Mouse (Mus musculus) stomach, postnatal 0 days (tissue): ENCODE measurements around the gene Rrh. TPM values are rescaled to one million over a fixed set of nuclear protein-coding genes. Genes with fewer than 3 reads are reported as not detected.
A peak's percentile ranks its signal among the peaks of the same experiment; 100 is the strongest.

ENCODE experiments used
- ATAC-seq: fragments of 200-750 bp; cut with Nextera tagmentation; 2 replicates; pipeline ENCODE4 v1.8.0; 2017; ENCODE audit not compliant: low FRiP score, low TSS enrichment
- DNase-seq: peaks from one replicate; pipeline ENCODE4 v3.0.0-alpha.2; 2016; ENCODE audit warnings: low spot score
- H3K27ac ChIP-seq: fragments of 300-500 bp; sonication (generic); replicated peaks from 2 replicates; pipeline ENCODE4 v1.5.1; 2014; ENCODE audit warnings: mild to moderate bottlenecking, control low read depth
- H3K27me3 ChIP-seq: fragments of 300-500 bp; sonication (generic); 2 replicates; pipeline ENCODE4 v1.6.1; 2014; ENCODE audit warnings: low read length; ENCODE audit not compliant: control insufficient read depth, insufficient read depth
- H3K36me3 ChIP-seq: fragments of 300-500 bp; sonication (generic); 2 replicates; pipeline ENCODE4 v1.6.1; 2014; ENCODE audit warnings: low read length, mixed read lengths; ENCODE audit not compliant: control insufficient read depth, insufficient read depth
- H3K4me1 ChIP-seq: fragments of 300-500 bp; sonication (generic); replicated peaks from 2 replicates; pipeline ENCODE4 v1.6.1; 2014; ENCODE audit warnings: antibody characterized with exemption; ENCODE audit not compliant: control insufficient read depth, insufficient read depth
- H3K4me2 ChIP-seq: fragments of 300-500 bp; sonication (generic); replicated peaks from 2 replicates; pipeline ENCODE4 v1.6.1; 2014; ENCODE audit warnings: low read depth, mild to moderate bottlenecking, control low read depth, moderate library complexity
- H3K4me3 ChIP-seq: fragments of 300-500 bp; sonication (generic); 2 replicates; pipeline ENCODE4 v1.5.1; 2014; ENCODE audit warnings: low read depth, low read length, control low read depth
- H3K9ac ChIP-seq: fragments of 300-500 bp; sonication (generic); 2 replicates; pipeline ENCODE4 v1.6.1; 2014; ENCODE audit warnings: mild to moderate bottlenecking, low read length, control low read depth, mixed read lengths
- H3K9me3 ChIP-seq: fragments of 300-500 bp; sonication (generic); 2 replicates; pipeline ENCODE4 v1.6.1; 2016; ENCODE audit warnings: low read length; ENCODE audit not compliant: control insufficient read depth
- CTCF ChIP-seq: IDR thresholded peaks from 2 replicates; pipeline ENCODE4 v1.5.1; 2016; ENCODE audit warnings: antibody characterized with exemption, low read depth, mild to moderate bottlenecking, moderate library complexity
- EP300 ChIP-seq: optimal IDR thresholded peaks from 2 replicates; pipeline ENCODE3; 2016; ENCODE audit warnings: antibody characterized with exemption
- WGBS: fragments of 180-500 bp; shearing (Covaris S2); extraction: QIAGEN DNeasy Blood & Tissue Kit; methylation state at CpG from one replicate; pipeline ENCODE4 v1.1.7; 2014; 5-methylcytosine and 5-hydroxymethylcytosine counted together
- polyA plus RNA-seq: library from polyadenylated mRNA; unstranded; fragments of >200 nt; fragmentation: Nextera tagmentation; extraction: Ambion mirVana; gene quantifications from 2 replicates; pipeline ENCODE4 v1.2.1, GENCODE M21; 2015

Rrh gene
- polyA plus RNA-seq, 1 experiment from 2014 or later, result 0.05 TPM

DNA sequence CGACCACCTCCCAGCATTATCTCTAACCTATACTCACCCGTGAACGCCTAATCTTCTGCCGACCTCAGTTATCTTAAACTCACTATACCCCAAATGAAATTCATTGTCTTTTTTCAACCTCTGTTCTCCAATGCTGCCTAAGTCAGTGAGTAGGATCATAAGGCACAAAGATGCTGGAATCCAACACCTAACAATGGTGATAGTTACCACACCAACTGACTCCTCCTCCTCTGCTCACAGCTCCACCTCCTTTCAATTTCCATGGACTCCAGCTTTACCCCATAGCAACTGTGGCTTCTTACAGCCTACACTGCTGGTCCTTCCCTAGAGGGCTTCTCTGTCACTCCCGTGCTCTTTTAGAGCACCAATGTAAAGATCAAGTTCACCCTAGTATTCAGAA lies 5.3 kb upstream of the Rrh start:
- peaks cover 5% of the 10 kb centered on the region; the same call in 1 of the 2 replicates for H3K36me3 ChIP-seq
- WGBS, result 92% methylated on average over 5 of the region's 5 CpGs
- H3K4me3 ChIP-seq, result no peak overlapping the region
- TF ChIP-seq EP300 (no peak), CTCF (no peak)
- no peak overlapping the region for H3K9ac ChIP-seq
- no peaks in the 10 kb centered on the region for H3K27me3 ChIP-seq
- peaks cover 5% of the 10 kb centered on the region; the same call in 1 of the 2 replicates for H3K4me1 ChIP-seq
- H3K4me2 ChIP-seq, result no peak overlapping the region
- ATAC-seq (no peak), DNase-seq (no peak)
- H3K9me3 ChIP-seq, result no peaks in the 10 kb centered on the region
- no peak overlapping the region for H3K27ac ChIP-seq

DNA sequence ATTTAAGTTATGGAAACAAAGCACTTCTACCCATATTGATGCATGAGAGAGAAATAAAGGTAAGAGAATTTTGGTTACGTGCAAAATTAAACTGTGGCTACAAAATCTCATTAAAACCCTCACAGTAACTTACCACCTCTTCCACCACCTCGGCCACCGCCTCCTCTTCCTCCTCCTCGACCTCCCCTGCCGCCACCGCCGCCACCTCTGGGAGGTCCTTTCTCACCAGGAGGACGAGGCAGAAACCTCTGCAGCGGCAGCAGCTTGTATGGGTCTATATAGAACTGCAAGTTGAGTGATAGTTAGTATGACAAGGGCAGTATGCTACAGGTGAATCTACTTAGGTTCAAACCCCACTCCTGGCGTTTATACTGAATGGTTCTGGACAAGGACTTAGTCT lies 4.3 kb upstream of the Rrh start:
- H3K27ac ChIP-seq, result no peak overlapping the region
- H3K4me1 ChIP-seq, result peaks cover 5% of the 10 kb centered on the region; the same call in 1 of the 2 replicates
- no peaks in the 10 kb centered on the region for H3K27me3 ChIP-seq
- no peak for ATAC-seq
- H3K9me3 ChIP-seq, result no peaks in the 10 kb centered on the region
- DNase-seq, result no peak
- peaks cover 5% of the 10 kb centered on the region; the same call in 1 of the 2 replicates for H3K36me3 ChIP-seq
- no peak overlapping the region for H3K4me3 ChIP-seq
- 88% methylated on average over 10 of the region's 10 CpGs for WGBS
- H3K4me2 ChIP-seq, result no peak overlapping the region
- TF ChIP-seq CTCF (no peak), EP300 (no peak)
- H3K9ac ChIP-seq, result no peak overlapping the region

DNA sequence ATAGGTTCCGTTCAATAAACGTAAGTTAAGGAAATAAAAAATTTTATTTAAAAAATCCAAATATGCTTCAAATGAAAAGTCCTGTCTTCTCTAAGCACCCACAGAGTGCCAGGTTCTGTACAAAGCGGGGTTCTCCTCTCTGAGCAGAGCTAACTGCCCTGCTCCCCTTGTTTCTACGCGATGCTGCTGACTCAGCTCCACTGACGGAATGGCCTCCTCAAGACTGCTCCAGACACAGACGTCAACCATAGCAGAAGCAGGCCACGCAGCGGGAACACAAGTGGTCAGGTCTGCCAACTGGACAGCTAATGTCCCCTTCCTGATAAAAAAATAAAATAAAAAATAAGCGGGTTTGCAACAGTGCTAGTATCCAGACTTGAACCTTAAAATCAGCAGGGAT lies 2.5 kb upstream of the Rrh start:
- Histone ChIP-seq H3K9me3 (no peaks in the 10 kb centered on the region), H3K27ac (no peak overlapping the region), H3K36me3 (peaks cover 5% of the 10 kb centered on the region; the same call in 1 of the 2 replicates), H3K4me3 (no peak overlapping the region), H3K4me1 (peaks cover 4% of the 10 kb centered on the region; the same call in 1 of the 2 replicates), H3K27me3 (no peaks in the 10 kb centered on the region), H3K4me2 (no peak overlapping the region), H3K9ac (no peak overlapping the region)
- DNase-seq (no peak), ATAC-seq (no peak)
- TF ChIP-seq CTCF, result no peak
- no peak for TF ChIP-seq EP300
- 89% methylated on average over 10 of the region's 10 CpGs for WGBS

DNA sequence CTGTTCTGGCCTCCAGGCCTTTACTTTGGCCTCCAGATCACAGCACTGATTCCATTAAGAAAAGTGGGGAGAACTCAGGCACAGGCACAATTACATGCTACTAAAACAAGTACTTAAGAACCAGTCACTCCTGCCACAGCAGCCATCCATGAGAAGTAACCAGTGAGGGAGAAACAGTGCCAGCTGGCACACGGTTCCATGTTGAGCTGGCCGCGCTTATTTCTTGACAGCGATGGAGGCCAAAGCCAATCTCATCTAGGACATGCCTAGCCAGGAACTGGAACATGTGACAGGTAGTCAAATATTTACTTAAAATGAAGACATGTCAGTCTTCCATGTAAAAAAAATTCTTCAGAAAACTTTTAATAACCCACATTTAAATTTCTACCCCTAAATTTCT lies 1.8 kb upstream of the Rrh start:
- no peak overlapping the region for H3K27ac ChIP-seq
- H3K4me3 ChIP-seq, result no peak overlapping the region
- DNase-seq (no peak), ATAC-seq (no peak)
- no peaks in the 10 kb centered on the region for H3K4me1 ChIP-seq
- H3K9ac ChIP-seq, result no peak overlapping the region
- no peaks in the 10 kb centered on the region for H3K9me3 ChIP-seq
- no peak for TF ChIP-seq CTCF
- TF ChIP-seq EP300, result no peak
- WGBS, result 80% methylated on average over 4 of the region's 4 CpGs
- no peak overlapping the region for H3K4me2 ChIP-seq
- peaks cover 5% of the 10 kb centered on the region; the same call in 1 of the 2 replicates for H3K36me3 ChIP-seq
- H3K27me3 ChIP-seq, result no peaks in the 10 kb centered on the region

DNA sequence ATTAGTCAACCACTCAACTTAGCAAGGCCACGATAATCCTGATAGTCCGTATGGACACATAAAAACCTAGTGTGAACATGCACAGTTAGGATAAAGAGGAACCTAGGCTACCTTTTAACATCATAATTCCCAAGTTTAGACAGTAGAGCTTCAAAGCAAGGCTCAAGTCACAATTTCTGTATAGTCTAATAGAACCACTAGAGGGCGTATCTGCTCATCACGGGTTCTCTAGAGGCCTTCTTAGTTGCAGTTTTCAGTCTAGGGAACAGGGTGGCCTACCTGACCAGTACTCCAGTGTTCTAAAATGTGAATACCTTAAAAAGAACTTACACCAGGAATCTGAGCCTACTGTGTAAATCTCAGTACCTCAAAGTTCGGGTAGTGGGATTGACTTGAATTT lies 906 bp upstream of the Rrh start:
- Histone ChIP-seq H3K27ac (no peak overlapping the region), H3K4me1 (no peaks in the 10 kb centered on the region), H3K4me2 (no peak overlapping the region), H3K36me3 (peaks cover 5% of the 10 kb centered on the region; the same call in 1 of the 2 replicates), H3K9ac (no peak overlapping the region), H3K9me3 (no peaks in the 10 kb centered on the region), H3K27me3 (no peaks in the 10 kb centered on the region), H3K4me3 (no peak overlapping the region)
- DNase-seq (no peak), ATAC-seq (peak; percentile 67; the same call in 1 of the 2 replicates)
- peak; percentile 76 for TF ChIP-seq CTCF
- TF ChIP-seq EP300, result no peak
- WGBS, result 48% methylated on average over 5 of the region's 5 CpGs

DNA sequence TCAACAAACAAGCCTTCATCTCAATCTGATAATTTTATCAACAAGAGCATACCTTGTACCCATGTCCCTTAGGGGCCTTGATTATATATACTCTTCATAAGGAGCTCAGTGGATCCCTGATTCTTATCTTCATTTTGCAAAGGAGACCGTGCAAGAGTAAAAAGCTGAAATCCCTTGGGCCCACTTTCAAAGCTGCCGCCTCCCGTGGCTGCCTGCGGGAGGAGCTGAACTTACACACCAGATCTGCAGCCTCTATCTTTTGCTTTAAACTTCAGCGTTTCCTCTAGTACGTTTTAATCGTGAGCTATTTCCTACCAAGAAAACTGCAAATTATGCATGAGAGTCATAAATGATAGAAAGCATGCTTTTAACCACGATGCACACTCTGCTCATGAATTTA lies 651 bp downstream of the Rrh start:
- no peak overlapping the region for H3K4me3 ChIP-seq
- no peak overlapping the region for H3K27ac ChIP-seq
- ATAC-seq, result no peak
- WGBS, result 75% methylated on average over 8 of the region's 8 CpGs
- H3K36me3 ChIP-seq, result peaks cover 5% of the 10 kb centered on the region; the same call in 1 of the 2 replicates
- TF ChIP-seq EP300 (no peak), CTCF (no peak)
- H3K4me1 ChIP-seq, result no peaks in the 10 kb centered on the region
- no peak for DNase-seq
- no peaks in the 10 kb centered on the region for H3K27me3 ChIP-seq
- no peak overlapping the region for H3K9ac ChIP-seq
- H3K4me2 ChIP-seq, result no peak overlapping the region
- no peaks in the 10 kb centered on the region for H3K9me3 ChIP-seq
